Mouse (Mus musculus) lung, postnatal 25 days (tissue): ENCODE measurements around the gene 1810049J17Rik.
"Not testable (repeated sequence)": the region's sequence is repeated elsewhere in the genome, so short reads cannot be mapped to it uniquely, and the experiment has no call there.

ENCODE experiments used
- DNase-seq: peaks from one replicate; pipeline ENCODE4 v3.0.0; 2022; ENCODE audit warnings: low spot score

Gene 1810049J17Rik

DNA sequence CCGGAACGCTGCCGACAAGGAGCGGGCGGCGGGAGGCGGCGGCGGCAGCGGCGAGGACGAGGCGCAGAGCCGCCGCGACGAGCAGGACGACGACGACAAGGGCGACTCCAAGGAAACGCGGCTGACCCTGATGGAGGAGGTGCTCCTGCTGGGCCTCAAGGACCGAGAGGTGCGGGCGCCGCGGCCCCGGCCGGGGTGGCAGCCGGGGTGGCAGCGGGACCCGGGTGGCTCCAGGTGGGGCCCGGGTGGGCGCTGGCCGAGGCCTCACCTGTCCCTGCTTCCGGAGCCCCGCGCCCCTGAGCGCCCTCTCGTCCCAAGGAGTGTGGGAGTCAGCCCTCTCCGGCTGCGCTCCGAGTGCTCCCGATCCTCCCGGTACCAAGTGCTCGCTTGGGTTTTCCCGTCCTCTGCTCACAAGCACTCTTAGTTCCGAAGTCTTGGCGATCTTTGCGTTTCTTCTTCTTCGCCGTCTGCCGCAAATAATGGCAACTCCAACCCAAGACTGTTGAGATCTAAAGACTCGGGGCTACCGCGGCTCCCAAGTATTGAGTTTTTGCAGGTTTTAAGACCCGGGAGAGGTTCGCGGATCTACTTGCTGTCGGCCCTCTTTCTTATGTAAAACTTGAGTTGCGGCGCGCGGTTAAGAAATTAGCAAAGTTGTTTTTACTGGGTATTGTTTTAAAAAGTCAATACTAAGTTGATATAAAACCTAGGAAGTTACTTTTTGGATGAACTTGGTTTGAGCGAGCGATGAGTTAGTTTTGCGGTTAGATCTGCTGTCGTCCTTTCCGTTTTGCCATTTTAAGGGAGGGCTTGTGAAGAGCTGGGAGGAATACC lies at the start of gene 1810049J17Rik:
Gene 1810049J17Rik (minus strand): TSS at position 112 of the 834 bp plus-strand sequence.
- DNase-seq, result peak; percentile 30

DNA sequence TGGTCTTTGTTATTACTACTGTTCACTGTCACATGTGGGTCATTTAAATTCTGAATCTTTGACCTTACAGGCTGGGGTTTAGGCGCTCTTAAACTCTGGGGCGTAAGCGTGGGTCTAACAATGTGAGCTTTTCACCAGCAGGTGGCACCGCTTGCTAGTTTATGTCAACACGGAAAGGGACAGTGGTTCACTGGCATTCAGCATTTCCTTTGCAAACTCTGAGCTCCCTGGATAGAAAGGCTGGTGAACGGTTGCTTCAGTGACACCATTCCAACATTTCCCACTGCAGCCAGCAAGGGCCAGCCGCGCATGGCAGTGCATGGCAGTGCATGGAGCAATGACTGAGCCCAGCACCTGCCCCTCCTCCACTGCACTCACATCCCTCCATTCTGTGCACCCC lies 49.5 kb upstream of the 1810049J17Rik start:
- peak; percentile 73 for DNase-seq

DNA sequence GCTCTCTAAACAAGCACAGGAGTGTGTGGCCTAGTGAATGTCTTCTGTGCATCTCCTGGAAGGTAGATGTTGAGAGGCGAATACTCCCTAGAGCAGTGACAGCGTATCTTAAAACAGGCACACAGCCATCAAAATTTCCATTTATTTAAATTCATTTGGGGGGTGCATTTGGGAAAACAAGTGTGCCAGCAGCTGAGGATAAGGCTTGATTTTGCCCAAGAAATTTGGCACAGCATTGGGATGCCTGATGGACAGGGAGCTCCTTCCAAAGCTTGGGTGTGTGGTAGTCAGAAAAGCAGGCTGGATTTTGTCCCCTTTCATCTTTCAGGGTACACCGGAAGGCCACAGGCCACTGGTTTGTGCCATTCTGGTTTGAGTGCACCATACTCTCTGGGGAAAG lies 48.4 kb upstream of the 1810049J17Rik start:
- no peak for DNase-seq

DNA sequence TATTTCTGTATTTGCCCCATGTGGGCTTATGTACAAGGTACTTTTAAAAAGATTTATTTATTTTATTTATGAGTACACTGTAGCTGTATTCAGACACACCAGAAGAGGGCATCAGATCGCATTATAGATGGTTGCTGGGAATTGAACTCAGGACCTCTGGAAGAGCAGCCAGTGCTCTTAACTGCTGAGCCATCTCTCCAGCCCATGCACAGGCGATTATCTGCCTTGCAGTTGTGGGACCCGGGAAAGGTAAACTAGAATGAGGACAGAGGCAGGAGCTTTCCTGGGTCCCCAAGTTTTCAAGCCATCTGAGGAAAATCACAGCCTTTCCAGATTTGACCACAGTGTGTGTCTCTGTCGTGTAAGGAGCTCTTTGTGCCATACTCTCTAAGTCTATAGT lies 47.2 kb upstream of the 1810049J17Rik start:
- DNase-seq, result no peak

DNA sequence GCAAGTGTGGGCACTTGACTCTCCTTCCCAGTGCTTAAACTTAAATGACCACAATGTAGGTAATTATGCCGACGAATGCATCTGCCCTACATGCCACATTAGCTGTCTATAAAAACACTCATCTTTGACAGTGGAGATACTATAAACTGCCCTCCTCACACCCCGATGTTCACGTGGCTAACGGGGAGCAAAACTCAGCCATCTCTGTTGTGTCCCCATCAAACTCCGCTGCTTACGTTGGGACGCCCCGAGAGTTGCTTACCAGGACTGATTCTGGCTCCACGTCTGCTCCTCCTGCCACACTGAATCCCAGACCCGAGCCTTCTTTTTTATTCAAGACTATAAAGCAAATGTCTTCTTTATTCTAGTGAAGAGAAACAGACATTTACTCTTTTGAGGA lies 46.7 kb upstream of the 1810049J17Rik start:
- no peak for DNase-seq

DNA sequence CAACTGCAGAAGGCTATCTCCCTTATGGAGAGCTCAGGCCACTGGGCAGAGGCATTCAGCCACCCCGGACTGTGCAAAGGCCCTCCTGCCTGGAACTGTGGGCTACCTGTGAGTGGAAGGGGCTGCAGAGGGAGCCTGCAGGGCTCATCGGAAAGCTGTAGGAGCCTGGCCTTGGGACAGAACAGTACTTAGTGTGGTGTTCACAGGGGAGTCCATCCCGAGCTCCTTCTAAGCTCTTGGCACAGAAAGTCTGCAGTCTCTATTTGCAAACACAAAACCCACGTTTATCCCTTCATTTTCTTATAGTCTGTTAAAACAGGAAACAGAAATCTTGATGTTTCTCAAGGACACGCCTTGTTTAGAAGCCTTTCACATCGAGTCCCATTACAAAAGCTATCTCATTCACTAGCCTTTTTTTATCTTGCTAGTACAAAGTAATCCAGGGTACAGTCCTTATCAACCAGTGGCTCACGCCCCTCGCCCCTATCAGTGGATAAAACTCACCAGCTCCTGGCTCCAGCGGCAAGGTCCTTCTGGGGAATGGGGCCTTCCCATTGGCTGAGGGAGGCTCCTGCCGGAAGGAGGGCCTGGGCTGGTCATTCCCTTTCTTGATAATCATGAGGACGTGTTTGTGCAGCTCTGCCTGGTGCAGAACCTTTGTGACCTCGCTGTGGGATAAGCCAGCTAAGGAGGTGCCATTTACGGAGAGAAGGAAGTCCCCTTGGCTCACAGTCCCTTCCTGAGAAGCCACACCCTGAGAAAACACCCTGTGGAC lies 45.8 kb upstream of the 1810049J17Rik start:
- peak; percentile 37 for DNase-seq

DNA sequence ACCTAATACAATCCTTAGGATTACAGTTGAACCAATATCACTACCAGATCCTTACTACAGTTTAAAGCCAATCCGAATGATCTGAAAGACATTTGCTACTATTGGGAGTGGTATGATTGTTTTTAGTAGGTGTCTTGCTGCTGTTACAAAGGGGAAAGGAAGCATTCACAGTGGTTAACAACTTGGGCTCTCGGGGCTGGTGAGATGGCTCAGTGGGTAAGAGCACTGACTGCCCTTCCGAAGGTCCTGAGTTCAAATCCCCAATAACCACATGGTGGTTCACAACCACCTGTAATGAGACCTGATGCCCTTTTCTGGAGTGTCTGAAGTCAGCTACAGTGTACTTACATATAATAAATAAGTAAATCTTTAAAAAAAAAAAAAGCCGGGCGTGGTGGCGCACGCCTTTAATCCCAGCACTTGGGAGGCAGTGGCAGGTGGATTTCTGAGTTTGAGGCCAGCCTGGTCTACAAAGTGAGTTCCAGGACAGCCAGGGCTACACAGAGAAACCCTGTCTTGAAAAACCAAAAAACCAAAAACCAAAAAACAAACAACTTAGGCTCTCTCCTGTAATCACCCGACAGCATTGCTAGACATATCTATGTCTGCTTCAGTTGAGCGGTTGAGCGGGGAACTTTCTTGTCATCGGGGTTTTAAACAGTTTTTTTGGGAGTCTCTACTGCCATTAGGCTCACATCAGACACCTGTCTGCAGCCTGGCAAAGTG lies 45.0 kb upstream of the 1810049J17Rik start:
- DNase-seq, result not testable (repeated sequence)

DNA sequence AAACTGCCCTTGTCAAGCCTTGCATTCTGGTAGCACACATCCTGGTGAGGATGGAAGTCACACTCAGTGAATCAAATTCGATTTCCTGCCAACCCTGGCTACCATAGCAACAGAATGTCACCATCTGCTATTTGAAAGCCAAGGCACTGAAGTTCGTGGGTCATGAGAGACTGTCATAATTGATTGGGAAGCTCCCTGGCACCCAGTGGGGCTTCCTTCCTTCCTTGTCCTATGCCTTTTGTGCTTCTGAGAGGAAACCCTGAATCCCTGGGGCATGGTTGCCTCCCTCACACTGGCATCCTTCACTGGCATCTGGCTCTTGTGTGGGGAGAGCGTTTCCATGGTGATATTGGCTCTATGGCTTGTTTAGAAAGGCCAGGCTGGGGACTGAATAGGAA lies 44.4 kb upstream of the 1810049J17Rik start:
- no peak for DNase-seq

DNA sequence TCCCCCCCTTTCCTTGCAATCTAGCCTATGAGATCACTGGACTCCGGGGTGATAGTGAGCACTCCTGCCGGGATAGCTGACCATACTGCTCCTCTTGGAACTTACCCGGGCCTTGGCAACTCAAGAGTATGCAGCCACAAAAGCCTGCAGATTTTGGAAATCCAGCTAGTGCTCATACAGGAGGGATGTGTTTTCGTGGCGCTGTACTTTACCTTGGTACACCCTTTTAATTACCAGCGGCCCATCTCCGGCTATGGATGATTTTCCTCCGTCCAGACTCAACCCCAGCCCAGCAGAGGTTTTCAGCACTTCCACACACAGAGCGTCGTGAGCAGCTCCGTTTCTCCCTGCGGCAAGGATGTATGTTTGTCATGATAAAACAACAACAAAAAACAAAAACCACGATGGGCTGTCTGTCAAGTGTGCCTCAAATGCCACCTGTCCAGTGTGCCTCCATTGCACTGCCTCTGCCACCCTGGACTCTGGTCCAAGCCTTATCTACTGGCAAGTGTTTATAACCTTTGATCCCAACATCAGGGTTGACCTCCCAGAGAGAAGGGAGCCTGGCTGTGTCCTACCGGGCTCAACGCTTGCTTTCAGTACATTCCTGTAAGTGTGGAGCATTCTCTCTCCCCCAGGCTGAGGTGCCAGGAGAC lies 43.8 kb upstream of the 1810049J17Rik start:
- no peak for DNase-seq

DNA sequence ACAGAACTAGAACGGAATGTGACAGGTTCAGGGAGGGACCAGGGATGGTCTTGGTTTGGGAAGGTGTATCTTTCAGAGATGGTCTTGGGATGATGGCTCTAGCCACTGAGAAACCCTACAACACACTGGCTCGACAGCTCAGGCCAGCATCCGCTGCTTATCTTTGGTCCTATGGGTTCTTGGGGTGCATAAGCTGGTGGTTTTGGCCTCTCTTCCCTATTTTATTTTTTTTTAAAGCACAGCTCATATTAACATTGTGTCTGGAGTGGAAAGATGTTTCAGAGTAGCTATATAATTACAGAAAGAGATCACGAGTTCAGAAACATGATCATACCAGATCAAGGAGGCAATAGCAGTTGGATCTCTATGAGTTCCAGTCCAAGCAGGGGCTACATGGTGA lies 42.4 kb upstream of the 1810049J17Rik start:
- DNase-seq, result no peak

DNA sequence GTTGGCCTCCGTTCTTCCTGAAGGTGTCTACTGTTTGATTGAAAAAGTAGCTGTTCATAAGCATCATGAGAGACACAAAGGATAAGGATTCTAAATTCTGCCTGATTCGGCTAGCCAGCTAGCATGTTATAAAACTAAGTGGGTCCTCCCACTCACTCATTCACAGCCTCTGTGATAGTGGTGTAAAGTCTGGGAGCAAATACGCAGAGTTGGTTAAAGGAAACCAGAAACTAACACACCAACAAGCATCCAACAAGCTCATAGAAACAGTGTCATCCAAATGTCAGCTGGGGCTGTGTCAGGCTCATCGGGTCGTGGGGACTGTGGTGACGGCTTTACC lies 41.0 kb upstream of the 1810049J17Rik start:
- no peak for DNase-seq

DNA sequence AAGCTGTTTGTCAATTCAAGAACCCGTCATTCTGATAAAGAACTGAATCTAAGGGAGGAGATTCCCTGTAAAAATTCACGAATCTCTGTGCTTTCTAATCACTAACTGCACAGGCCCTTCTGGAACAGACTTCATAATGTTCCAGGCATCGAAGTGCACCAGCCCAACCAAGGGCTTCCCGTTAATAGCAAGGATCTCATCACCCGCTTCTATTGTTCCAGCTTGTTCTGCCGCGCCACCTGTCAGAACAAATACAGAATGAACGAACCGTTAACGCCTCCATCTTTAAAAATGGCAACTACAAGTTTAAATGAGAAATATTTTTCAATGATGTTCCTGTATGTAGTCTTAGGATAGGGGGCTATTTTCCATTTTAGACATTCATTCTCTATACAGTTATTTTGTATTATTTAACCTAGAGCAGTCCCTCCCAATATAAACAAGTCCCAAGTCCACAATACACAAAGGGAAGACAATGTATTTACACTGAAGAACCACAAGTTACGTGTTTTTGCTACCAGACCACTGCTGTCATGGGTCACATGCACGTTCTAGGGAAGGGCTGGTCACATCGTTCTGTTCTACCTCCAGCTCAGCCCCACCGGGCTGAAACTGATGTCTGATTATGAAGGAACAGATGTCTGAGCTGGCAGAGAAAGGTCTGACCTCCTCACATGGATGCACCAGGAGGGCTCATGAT lies 40.5 kb upstream of the 1810049J17Rik start:
- DNase-seq, result no peak

DNA sequence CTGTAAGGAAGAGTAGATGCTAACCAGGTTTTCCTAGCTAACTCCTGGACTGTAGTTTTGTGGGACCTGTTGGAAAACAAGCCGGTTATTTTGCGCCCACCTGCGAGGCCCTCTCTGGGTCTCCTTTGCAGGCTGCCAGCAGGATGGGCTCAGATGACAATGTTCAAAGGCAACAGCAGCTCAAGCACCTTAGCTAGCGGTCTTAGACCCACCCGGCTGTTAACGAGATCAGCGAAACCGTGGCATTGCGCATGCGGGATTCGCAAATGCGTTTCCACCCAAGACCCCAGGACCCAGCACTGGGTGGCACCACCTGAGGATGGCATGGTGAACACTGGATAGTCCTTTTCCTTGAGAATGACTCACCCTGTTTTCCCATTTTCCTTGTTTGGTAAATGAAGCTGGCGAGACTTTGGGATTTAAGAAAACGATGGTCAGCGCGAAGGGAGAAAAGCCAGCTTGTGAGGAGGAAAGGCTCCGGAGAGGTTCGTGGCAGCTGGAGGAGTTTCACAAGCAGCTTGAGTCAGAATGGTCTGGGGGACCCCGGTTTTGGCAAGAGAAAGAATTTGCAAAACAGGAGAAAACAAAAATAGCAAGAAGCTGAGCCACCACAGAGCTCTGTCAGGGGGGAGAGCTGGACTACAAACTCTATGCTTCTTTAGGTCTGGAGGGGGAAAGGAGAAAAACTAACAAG lies 39.0 kb upstream of the 1810049J17Rik start:
- DNase-seq, result no peak

DNA sequence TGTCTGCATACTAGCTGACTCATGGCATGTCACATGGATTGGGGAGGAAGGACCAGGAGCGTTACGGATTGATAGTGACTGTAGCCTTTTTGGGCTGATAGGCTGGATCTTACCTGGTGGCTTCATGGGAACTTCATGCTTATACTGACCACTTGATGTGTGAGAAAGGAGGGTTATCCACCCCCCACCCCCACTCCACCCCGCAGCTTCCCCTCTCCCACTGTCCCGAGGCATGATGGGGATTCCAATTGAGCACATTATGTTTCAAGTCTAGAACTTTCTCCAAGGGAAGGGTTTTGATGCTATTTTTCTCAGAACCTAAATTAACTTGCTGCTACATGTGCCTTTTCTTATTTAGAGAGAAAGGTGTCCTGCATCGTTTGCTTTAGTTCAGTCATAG lies 36.7 kb upstream of the 1810049J17Rik start:
- DNase-seq, result no peak

DNA sequence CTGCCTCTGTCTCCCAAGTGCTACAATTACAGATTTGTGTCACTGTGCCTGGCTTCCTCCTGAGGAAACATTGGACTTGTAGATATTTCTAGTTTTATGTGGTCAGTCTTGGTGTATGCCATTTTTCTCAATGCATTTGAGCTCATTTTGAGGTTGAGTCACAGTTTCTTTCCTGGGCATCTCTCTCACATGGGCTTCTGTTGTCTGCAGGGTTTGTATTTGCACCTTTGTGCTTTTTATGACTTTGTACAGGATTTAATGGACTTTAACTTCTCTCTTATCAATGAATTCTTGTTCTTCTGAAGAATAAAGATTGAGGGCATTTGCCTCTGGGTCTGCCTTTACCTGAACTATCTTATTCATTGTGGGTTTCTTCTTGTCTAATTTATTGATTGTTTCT lies 35.8 kb upstream of the 1810049J17Rik start:
- no peak for DNase-seq

DNA sequence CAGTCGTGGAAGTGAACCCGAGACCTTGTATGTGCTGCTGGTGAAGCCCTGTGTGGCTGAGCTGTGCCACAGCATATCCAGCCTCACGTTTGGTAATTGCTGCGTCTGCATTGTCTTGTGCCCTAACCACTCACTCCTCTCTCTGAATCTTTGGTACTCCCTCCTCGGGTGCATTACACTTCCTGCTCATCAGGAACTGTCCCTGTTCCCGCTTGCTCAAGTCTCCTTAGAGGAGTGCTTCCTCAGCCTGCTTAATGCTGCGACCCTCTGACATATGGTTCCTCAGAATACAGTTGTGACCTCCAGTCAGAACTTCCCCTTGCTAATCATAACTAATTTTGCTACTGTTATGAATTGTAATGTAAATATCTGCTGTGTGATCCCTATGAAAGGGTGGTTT lies 34.2 kb upstream of the 1810049J17Rik start:
- DNase-seq, result no peak

DNA sequence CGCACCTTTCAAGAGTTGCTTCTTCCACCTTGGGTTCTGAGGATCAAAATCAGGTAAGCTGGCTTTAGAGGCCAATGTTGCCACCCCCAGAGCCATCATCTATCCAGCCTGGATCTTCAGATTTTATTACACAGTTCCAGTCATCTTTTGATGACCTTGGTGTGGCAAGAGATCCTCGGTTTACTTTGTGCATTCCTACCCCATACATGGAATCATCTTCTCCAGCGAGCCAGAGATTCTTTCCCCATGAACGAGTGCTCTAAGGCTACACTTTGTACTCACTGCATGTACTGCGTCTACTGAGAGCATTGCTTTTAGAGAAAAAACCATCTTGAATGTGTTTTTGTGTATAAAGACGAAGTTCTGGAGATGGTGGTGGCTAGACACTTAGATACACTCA lies 33.6 kb upstream of the 1810049J17Rik start:
- peak; percentile 39 for DNase-seq

DNA sequence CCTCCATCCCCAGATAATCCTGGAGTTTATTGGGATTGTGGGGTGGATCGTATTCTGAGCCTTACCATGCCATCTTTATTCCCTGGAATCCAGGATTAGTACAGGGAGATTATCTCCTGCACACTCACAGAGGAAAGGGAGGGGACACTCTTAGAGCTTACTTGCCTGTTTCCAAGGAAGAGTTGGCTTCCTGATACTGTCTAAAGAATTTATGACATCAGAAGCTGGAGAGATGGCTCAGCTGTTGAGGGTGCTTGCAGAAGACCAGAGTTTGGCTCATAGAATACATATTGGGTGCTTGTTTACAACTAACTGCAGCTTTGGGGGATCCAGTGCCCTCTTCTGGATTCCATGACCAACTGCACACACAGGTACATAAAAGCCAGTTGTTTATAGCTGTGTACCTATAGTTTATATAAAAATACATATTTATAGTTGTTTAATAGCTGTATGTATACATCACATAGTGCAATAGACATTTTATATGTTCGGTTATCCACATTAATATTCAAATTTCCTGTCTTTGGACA lies 32.6 kb upstream of the 1810049J17Rik start:
- peak; percentile 41 for DNase-seq

DNA sequence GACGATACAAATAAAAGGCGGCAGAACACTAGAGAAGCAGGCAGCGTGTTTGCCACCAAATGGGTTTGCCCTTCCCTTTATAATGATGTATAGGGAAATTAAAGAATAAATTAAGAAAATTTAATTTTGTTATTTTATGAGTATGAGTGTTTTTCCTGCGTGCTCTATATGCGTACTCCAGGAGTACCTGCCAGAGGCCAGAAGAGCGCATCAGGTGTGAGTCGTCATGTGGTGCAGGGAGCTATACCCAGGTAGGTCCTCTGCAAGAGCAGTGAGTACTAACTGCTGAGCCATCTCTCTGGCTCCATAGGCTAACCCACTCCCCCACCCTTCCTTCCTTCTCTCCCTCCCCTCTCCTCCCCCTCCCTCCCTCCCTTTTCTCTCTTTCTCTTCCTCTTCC lies 29.8 kb upstream of the 1810049J17Rik start:
- no peak for DNase-seq

DNA sequence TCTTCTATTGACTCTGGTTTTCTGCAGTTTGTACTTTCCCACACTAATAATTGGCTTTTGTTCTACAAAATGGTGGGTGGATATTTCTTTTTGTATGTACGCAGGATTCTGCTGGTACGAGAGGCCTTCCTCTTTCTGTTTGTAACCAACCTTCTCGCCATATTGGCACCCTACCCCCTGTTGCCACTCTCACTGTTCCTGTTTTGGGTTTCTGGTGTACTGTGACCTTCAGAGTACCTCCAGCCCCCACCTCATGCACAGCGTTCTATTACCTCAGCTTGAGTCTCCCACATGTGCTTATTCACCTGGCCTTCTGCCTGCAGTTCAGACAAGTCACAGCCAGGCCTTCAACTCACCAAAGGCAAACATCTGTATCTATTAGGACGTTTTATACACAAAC lies 28.1 kb upstream of the 1810049J17Rik start:
- DNase-seq, result no peak

DNA sequence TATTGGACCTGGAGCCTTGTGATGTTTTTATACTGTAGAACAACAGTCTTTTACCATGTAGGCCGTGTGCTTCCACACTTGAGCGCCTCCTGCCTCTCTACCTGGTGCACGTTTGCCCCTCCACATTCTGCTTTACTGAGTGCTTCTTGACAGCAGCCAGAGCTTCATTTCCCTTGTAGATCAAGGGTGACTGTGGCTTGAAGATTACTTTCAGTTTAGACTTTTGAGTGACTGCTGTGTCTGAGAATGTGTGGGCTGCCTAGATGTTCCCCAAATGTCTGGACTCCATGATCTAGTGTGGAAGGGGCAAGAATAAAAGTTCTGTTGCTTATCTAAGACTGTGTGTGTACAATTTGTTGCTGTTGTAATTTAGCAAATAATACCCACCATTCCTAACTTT lies 27.3 kb upstream of the 1810049J17Rik start:
- DNase-seq, result no peak
